Mouse (Mus musculus) kidney, postnatal 25 days (tissue): ENCODE results near the gene S1pr1.

Experiments
- DNase-seq, 2 experiments: peaks; one replicate each; pipeline ENCODE4 v3.0.0; 2021; ENCODE audit warnings: mixed read lengths in 2 of 2

The S1pr1 gene

GRCm38 (mm10) chr3:115711924-115712807 is 2.7 kb downstream of the S1pr1 start:
- peak in 1 of 2 experiments; percentile 38 for DNase-seq

- peak; percentile 42 to 66 for DNase-seq
Measured at GRCm38 (mm10) chr3:115711393-115711792, 3.5 kb downstream of the S1pr1 start.

- no peak for DNase-seq
Measured at GRCm38 (mm10) chr3:115710051-115710450, 4.8 kb downstream of the S1pr1 start.

GRCm38 (mm10) chr3:115709118-115709574 is 5.7 kb downstream of the S1pr1 start:
- peak; percentile 58 to 79 for DNase-seq

- no peak for DNase-seq
Measured at GRCm38 (mm10) chr3:115706736-115707135, 8.1 kb downstream of the S1pr1 start.

- no peak for DNase-seq
Measured at GRCm38 (mm10) chr3:115704254-115704908, 10.5 kb downstream of the S1pr1 start.

- no peak for DNase-seq
Measured at GRCm38 (mm10) chr3:115703720-115704119, 11.2 kb downstream of the S1pr1 start.

GRCm38 (mm10) chr3:115702089-115702488 is 12.8 kb downstream of the S1pr1 start:
- no peak for DNase-seq

- DNase-seq, result no peak
Measured at GRCm38 (mm10) chr3:115695194-115695891, 19.5 kb downstream of the S1pr1 start.

- DNase-seq, result no peak
Measured at GRCm38 (mm10) chr3:115694168-115694567, 20.7 kb downstream of the S1pr1 start.

GRCm38 (mm10) chr3:115693390-115693789 is 21.5 kb downstream of the S1pr1 start:
- no peak for DNase-seq

- no peak for DNase-seq
Measured at GRCm38 (mm10) chr3:115692857-115693256, 22.0 kb downstream of the S1pr1 start.

- no peak for DNase-seq
Measured at GRCm38 (mm10) chr3:115692384-115692783, 22.5 kb downstream of the S1pr1 start.

GRCm38 (mm10) chr3:115689920-115690319 is 25.0 kb downstream of the S1pr1 start:
- no peak for DNase-seq

GRCm38 (mm10) chr3:115689352-115689751 is 25.5 kb downstream of the S1pr1 start:
- DNase-seq, result no peak

- DNase-seq, result no peak
Measured at GRCm38 (mm10) chr3:115687821-115688220, 27.1 kb downstream of the S1pr1 start.

GRCm38 (mm10) chr3:115682328-115683088 is 32.4 kb downstream of the S1pr1 start:
- DNase-seq, result peak; percentile 34 to 71

GRCm38 (mm10) chr3:115681184-115681583 is 33.7 kb downstream of the S1pr1 start:
- DNase-seq, result no peak

- DNase-seq, result no peak
Measured at GRCm38 (mm10) chr3:115679022-115679421, 35.9 kb downstream of the S1pr1 start.

GRCm38 (mm10) chr3:115675546-115676535 is 39.0 kb downstream of the S1pr1 start:
- DNase-seq, result no peak

- no peak for DNase-seq
Measured at GRCm38 (mm10) chr3:115674665-115675064, 40.2 kb downstream of the S1pr1 start.
